Mouse (Mus musculus): ENCODE data around the gene Bard1. TPM values are rescaled to one million over a fixed set of nuclear protein-coding genes. Genes with fewer than 3 reads are reported as not detected.

Bard1 gene
- polyA plus RNA-seq, 1 experiment from 2014 or later = 2.9 TPM

DNA sequence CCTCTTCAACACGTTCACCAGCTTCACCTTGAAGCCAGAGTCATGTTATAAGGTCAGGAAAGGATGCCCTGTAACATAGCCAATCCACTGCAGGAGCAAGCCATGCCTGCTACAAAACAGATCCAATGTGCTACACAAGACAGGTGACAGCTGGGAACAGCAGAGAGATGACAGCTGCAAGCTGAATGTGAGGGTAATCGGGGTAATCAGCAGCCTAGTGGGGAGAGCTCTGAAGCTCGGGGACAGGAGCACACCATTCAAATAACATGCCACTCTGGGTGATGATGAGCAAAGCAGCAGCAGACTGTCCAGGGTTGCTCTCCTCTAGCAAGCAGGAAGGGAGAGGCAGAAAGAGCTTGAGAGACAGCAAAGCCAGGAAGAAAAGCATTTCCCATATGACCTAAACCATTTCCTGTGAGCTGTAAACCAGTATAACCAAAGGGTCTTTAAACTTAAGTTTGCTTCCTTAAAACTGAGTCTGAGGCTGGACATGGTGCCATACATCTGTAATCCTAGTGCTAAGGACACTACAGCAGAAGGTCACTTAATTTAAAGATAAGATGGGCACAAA, 2.9 kb downstream of the Bard1 start:
- Histone ChIP-seq H3K9ac (no peak overlapping the region), H3K27me3 (no peaks in the 10 kb centered on the region), H3K9me3 (no peaks in the 10 kb centered on the region), H3K36me3 (replicated peaks) (no peaks in the 10 kb centered on the region; the same call in 1 of the 2 replicates), H3K4me1 (peaks cover 15% of the 10 kb centered on the region), H3K27ac (peak overlapping the region; percentile 42; the same call in 1 of the 2 replicates), H3K4me3 (replicated peaks) (no peak overlapping the region), H3K4me2 (peak overlapping the region; percentile 15)
- ATAC-seq (ENCODE audit: low FRiP score) = no peak
- WGBS = 51% methylated on average over 3 of the region's 3 CpGs

DNA sequence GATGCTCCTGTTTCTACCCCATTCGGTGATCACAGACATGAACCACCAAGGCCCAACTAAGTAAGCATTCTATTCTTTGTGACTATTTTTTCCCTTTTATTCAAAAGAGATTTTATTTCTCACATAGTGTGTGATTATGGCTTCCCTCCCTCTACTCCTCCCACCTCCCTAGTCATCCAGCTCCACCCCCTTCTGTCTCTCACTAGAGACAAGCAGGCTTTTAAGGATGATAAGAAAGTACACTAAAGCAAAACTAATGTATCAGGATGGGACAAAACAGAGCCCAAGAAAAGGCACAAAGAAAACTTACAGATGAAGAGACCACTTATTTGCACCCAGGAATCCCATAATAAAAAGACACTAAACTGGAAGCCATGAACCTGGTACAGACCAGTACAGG, 6.9 kb downstream of the Bard1 start:
- Histone ChIP-seq H3K27ac (no peak overlapping the region), H3K4me3 (replicated peaks) (no peak overlapping the region), H3K9me3 (no peaks in the 10 kb centered on the region), H3K36me3 (replicated peaks) (no peaks in the 10 kb centered on the region; the same call in 1 of the 2 replicates), H3K9ac (no peak overlapping the region), H3K27me3 (no peaks in the 10 kb centered on the region), H3K4me2 (no peak overlapping the region), H3K4me1 (peaks cover 11% of the 10 kb centered on the region)
- no peak for ATAC-seq (ENCODE audit: low FRiP score)
- 93% methylated on average over 1 of the region's 1 CpGs for WGBS

DNA sequence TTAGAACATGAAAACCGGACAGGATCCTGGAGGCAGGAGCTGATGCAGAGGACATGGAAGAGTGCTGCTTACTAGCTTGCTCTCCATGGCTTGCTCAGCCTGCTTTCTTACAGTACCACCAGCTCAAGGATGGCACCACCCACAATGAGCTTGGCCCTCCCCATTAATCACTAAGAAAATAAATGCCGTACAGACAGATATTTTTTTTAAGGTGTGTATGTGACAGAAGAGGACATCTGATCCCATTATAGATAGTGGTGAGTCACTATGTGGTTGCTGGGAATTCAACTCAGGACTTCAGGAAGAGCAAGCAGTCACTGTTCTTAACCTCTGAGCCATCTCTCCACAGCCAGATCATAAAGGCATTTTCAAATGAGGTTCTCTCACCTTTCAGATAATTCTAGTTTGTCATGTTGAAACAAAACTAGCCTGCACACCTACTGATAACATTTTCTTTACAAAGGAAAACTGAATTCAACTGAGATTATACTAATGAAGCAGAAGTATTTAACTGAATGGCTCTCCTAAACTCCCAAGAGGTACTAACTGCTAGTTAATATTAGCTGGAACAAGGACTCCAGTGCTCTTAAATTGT, 7.6 kb downstream of the Bard1 start:
- Histone ChIP-seq H3K9ac (no peak overlapping the region), H3K36me3 (replicated peaks) (no peaks in the 10 kb centered on the region; the same call in 1 of the 2 replicates), H3K27ac (no peak overlapping the region), H3K4me2 (no peak overlapping the region), H3K4me3 (replicated peaks) (no peak overlapping the region), H3K27me3 (no peaks in the 10 kb centered on the region), H3K9me3 (no peaks in the 10 kb centered on the region), H3K4me1 (peaks cover 7% of the 10 kb centered on the region)
- no peak for ATAC-seq (ENCODE audit: low FRiP score)
- WGBS = 91% methylated on average over 2 of the region's 2 CpGs

DNA sequence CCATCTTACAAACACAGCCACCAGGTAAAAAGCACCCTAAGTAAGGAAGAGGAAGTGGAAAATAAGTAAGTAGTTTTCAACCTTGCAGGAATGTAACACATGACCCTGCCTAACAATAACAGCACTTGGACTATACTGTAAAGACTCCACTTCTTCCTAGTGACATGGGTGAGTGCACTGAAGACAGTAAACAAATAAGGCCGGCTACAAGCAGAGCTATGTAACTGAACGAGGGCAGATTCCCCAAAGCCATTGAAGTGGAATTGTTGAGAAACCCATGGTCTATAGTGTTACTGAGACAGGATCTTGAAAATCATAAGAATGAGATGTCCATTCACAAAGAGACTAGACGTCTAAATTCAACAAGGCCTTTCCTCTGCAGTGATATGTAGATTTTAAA, 27.3 kb downstream of the Bard1 start:
- Histone ChIP-seq H3K4me3 (replicated peaks) (no peak overlapping the region), H3K4me1 (no peaks in the 10 kb centered on the region), H3K27ac (no peak overlapping the region), H3K9ac (no peak overlapping the region), H3K27me3 (no peaks in the 10 kb centered on the region), H3K4me2 (no peak overlapping the region), H3K36me3 (replicated peaks) (no peaks in the 10 kb centered on the region; the same call in 1 of the 2 replicates), H3K9me3 (no peaks in the 10 kb centered on the region)
- 69% methylated on average over 3 of the region's 3 CpGs for WGBS
- no peak for ATAC-seq (ENCODE audit: low FRiP score)

DNA sequence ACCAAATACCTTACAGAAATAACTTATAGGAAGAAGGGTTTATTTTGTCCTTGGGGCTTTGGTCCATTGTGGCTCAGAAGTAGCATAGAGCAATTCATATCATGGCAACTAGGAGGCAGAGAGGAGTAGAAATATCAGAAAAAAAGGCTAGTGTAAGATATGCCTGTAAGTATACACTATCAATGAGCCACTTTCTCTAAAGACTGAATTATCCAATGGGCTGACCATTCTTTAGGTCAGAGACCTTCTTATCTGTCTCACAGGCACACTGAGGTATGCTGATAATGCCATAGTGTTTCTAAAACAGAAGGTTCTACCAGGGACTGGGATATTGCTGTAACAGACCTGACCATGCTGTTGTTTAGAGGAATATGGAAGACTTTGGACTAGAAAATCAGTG, 32.2 kb downstream of the Bard1 start:
- H3K27me3 ChIP-seq = no peaks in the 10 kb centered on the region
- H3K27ac ChIP-seq = no peak overlapping the region
- H3K4me1 ChIP-seq = no peaks in the 10 kb centered on the region
- H3K4me3 ChIP-seq (replicated peaks) = no peak overlapping the region
- no peaks in the 10 kb centered on the region; the same call in 1 of the 2 replicates for H3K36me3 ChIP-seq (replicated peaks)
- no peak overlapping the region for H3K4me2 ChIP-seq
- no peaks in the 10 kb centered on the region for H3K9me3 ChIP-seq
- ATAC-seq (ENCODE audit: low FRiP score) = no peak
- no peak overlapping the region for H3K9ac ChIP-seq

DNA sequence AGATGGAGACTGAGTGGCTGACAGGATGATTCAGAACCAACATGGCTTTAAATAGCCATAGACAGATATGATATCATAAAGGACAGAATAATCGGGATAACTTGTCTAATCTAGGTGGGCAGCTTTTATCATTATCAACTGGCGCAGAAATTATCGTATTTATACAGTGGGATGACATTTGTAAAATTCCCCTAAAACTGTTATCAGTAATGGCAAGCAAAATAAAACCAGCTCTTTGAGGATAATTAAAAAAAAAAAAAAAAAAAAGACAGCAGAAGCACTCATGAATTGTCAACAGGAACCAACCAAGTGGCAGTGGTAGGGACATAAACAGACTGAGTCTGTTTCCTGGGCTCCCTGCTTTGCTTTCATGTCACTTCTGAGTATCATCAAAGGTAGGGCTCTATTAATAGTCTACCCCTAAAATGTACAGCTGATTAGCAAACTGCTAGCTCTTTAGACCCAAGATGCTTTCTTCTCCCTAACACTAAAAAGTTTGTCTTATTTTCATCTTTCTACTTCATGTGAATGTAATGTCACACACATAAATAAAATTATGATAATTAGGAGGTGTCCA, 34.1 kb downstream of the Bard1 start:
- no peak overlapping the region for H3K27ac ChIP-seq
- no peak overlapping the region for H3K9ac ChIP-seq
- ATAC-seq (ENCODE audit: low FRiP score) = no peak
- no peaks in the 10 kb centered on the region for H3K9me3 ChIP-seq
- no peak overlapping the region for H3K4me2 ChIP-seq
- WGBS = 92% methylated on average over 3 of the region's 3 CpGs
- H3K36me3 ChIP-seq (replicated peaks) = peaks cover 5% of the 10 kb centered on the region; the same call in 1 of the 2 replicates
- H3K4me1 ChIP-seq = no peaks in the 10 kb centered on the region
- no peaks in the 10 kb centered on the region for H3K27me3 ChIP-seq
- no peak overlapping the region for H3K4me3 ChIP-seq (replicated peaks)

DNA sequence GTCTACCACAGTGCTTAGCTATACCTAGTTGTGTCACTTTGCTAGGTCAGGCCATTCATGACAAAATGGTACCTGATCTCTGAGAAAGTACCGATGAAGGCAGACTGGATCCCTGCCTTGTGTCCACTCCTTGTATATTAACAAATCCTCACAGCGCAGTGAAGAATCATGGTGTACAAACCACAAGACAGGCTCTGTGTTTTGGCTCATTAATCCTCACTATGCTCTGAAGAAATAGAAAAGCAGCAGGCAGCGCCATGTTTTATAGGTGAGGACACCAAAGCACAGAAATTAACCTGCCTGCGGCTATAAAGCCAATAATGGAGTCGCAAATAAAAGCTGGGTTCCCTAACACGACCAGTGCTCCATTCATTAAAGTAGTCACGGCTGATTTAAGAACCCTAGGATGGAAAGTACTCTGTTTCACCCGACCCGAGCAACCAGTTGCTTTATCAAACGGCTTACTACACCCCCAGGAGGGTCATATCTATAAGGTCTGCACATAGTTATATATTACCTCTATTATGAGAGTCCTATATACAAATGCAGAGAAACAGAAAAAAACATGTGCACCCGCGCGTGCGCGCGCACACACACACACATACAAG, 39.0 kb downstream of the Bard1 start:
- H3K27me3 ChIP-seq = no peaks in the 10 kb centered on the region
- ATAC-seq (ENCODE audit: low FRiP score) = no peak
- no peaks in the 10 kb centered on the region for H3K4me1 ChIP-seq
- H3K9me3 ChIP-seq = no peaks in the 10 kb centered on the region
- H3K4me2 ChIP-seq = no peak overlapping the region
- 94% methylated on average over 16 of the region's 16 CpGs for WGBS
- no peak overlapping the region for H3K9ac ChIP-seq
- H3K36me3 ChIP-seq (replicated peaks) = peaks cover 5% of the 10 kb centered on the region; the same call in 1 of the 2 replicates
- no peak overlapping the region for H3K4me3 ChIP-seq (replicated peaks)
- H3K27ac ChIP-seq = no peak overlapping the region

DNA sequence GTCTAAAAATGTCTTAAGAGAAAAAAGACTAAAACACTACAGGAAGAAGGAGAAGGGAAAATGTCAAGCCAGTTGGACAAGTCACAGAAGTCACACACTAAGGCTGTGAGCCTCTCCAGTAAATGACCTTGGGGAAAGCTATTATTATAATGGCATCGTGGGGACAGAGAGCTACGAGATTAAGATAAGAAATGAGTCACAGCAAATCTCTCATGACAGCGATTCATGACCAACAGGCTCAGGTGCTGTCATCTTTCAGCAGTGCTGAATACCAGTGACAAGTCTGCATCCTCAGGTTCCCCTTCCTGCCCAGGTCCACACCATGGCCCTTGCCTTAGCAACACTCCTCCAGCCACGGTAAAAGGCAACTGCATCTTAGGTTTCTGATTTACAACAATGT, 46.8 kb downstream of the Bard1 start:
- 88% methylated on average over 4 of the region's 4 CpGs for WGBS
- Histone ChIP-seq H3K4me2 (no peak overlapping the region), H3K27me3 (no peaks in the 10 kb centered on the region), H3K4me3 (replicated peaks) (no peak overlapping the region), H3K36me3 (replicated peaks) (no peaks in the 10 kb centered on the region), H3K9me3 (no peaks in the 10 kb centered on the region), H3K9ac (no peak overlapping the region), H3K27ac (no peak overlapping the region), H3K4me1 (no peaks in the 10 kb centered on the region)
- no peak for ATAC-seq (ENCODE audit: low FRiP score)

DNA sequence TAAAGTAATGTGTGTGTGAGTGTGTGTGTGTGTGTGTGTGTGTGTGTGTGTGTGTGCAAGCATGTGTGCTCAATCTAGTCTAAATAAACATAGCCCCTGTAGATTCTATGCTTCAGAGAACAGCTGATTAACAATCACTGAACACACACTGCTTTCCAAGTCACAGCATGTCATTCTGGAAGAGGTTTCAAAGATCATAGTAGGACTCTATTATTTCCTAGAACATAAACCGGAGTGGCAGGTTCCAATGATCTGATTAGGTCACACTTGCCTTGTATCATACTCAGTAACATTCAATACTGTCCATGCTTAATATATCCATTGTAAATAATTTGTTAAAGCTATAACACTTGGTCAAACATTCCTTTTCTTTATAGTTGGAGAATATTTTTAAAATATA, 47.5 kb downstream of the Bard1 start:
- H3K4me2 ChIP-seq = no peak overlapping the region
- ATAC-seq (ENCODE audit: low FRiP score) = no peak
- no peaks in the 10 kb centered on the region for H3K36me3 ChIP-seq (replicated peaks)
- no peak overlapping the region for H3K4me3 ChIP-seq (replicated peaks)
- no peak overlapping the region for H3K9ac ChIP-seq
- H3K4me1 ChIP-seq = no peaks in the 10 kb centered on the region
- 88% methylated on average over 1 of the region's 1 CpGs for whole genome bisulfite sequencing
- H3K9me3 ChIP-seq = no peaks in the 10 kb centered on the region
- no peaks in the 10 kb centered on the region for H3K27me3 ChIP-seq
- no peak overlapping the region for H3K27ac ChIP-seq

DNA sequence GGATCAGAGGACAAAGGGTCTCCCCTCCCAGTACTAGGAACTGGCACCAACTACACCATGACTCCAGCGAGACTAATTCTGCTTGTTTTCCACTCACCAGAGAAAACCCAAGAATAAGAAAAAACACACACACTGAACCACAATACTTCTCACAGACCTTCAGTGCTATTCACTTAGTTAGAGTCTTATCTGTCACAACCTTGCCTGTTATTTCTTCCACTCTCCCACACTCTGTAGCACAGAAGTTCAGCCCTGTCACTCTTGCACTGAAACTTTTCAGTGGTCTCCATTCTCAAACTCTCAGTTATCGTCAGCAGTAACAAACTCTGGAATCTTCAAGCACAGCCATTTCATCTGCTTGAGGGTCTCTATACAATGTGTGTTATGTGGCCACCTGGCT, 50.2 kb downstream of the Bard1 start:
- Histone ChIP-seq H3K27ac (no peak overlapping the region), H3K4me1 (no peaks in the 10 kb centered on the region), H3K9ac (no peak overlapping the region), H3K4me3 (replicated peaks) (no peak overlapping the region), H3K9me3 (no peaks in the 10 kb centered on the region), H3K4me2 (no peak overlapping the region), H3K27me3 (no peaks in the 10 kb centered on the region), H3K36me3 (replicated peaks) (no peaks in the 10 kb centered on the region)
- ATAC-seq (ENCODE audit: low FRiP score) = no peak
- 91% methylated on average over 2 of the region's 2 CpGs for WGBS

DNA sequence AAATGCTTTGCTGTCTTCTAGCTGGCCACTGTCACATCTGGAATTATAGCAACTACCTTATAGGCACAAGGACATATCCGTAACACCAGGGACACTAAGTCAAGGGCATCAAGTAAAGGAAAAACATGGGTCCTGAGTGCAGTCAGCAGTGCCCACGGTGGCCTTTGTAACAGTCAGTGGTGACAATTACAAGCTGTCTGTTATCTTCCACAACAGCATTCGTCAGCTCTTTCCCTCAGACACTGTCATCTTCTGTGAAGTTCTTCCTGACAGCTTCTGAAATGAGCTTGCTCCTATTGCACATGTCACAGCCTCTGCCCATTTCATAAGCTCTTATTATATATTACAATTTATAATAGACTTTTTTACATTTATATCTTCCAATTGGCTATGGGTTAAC, 50.7 kb downstream of the Bard1 start:
- Histone ChIP-seq H3K9me3 (no peaks in the 10 kb centered on the region), H3K4me3 (replicated peaks) (no peak overlapping the region), H3K36me3 (replicated peaks) (no peaks in the 10 kb centered on the region), H3K4me1 (no peaks in the 10 kb centered on the region), H3K9ac (no peak overlapping the region), H3K27me3 (no peaks in the 10 kb centered on the region), H3K4me2 (no peak overlapping the region), H3K27ac (no peak overlapping the region)
- WGBS = 95% methylated on average over 3 of the region's 3 CpGs
- ATAC-seq (ENCODE audit: low FRiP score) = no peak

DNA sequence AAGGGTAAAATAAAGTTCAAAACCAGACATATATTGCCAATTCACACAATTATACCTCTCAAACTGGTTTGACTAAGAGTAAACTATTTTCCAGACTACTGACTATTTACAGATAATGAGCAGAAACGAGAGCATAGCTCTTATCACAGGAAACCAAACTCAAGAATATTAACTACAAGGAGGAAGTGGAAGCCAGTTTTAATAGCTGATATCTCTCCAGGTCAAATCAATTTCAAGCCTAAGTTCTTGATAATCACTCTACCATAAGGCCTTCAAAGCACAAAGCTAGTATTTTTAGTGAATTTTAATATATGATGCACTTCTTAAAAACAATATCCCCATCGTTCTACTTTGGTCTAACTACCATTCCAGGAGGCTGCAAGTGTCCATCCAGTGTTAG, 57.8 kb downstream of the Bard1 start:
- H3K4me3 ChIP-seq (replicated peaks) = no peak overlapping the region
- no peaks in the 10 kb centered on the region for H3K27me3 ChIP-seq
- no peak for ATAC-seq (ENCODE audit: low FRiP score)
- 93% methylated on average over 2 of the region's 2 CpGs for WGBS
- H3K27ac ChIP-seq = no peak overlapping the region
- no peak overlapping the region for H3K9ac ChIP-seq
- no peaks in the 10 kb centered on the region for H3K9me3 ChIP-seq
- H3K4me1 ChIP-seq = no peaks in the 10 kb centered on the region
- H3K36me3 ChIP-seq (replicated peaks) = peaks cover 3% of the 10 kb centered on the region; the same call in 1 of the 2 replicates
- no peak overlapping the region for H3K4me2 ChIP-seq

DNA sequence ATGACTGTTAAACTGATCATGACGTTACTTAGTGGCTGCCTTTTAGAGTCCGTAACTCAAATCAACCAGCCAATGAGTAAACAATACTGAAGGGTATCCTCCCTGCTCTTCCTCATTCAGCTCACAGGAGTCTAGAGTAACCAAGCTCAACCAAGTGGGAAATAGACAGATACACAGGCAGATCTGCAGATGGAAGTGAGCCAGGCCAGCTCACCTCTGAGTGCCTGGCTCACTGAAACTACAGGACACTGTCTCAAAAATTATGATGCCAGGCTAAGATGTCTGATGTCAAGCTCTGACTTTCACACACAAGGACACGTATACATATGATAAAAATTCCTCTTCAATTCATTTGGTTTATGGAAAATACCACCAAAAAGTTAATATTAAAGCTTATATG, 59.0 kb downstream of the Bard1 start:
- 93% methylated on average over 3 of the region's 3 CpGs for WGBS
- H3K27me3 ChIP-seq = no peaks in the 10 kb centered on the region
- H3K4me3 ChIP-seq (replicated peaks) = no peak overlapping the region
- ATAC-seq (ENCODE audit: low FRiP score) = no peak
- no peak overlapping the region for H3K4me2 ChIP-seq
- no peaks in the 10 kb centered on the region for H3K9me3 ChIP-seq
- H3K4me1 ChIP-seq = no peaks in the 10 kb centered on the region
- no peak overlapping the region for H3K9ac ChIP-seq
- H3K27ac ChIP-seq = no peak overlapping the region
- H3K36me3 ChIP-seq (replicated peaks) = peaks cover 3% of the 10 kb centered on the region; the same call in 1 of the 2 replicates
